Mouse (Mus musculus): ENCODE measurements around the gene Rhobtb1. TPM values are rescaled to one million over a fixed set of nuclear protein-coding genes. Genes with fewer than 3 reads are reported as not detected.

The Rhobtb1 gene
- polyA plus RNA-seq, 1 experiment from 2014 or later = 13.6 TPM

DNA sequence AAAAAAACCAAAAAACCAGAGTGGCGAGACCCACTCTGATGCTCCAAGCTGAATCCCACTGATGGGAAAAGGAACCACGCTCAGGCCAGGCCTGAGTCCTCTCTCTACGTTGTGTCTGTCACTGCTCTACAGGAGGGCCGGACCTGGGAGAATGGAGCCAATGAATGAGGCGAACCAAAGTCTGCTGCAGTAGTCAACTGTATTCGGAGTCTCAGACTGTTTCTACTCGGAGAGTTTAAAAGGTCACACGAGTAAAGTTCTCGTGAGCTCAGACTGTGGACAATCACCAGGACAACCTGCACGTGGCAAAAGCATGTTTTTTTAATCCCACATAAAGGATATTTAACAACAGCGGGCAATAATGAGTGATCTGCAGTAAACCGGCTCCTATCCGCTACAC, 172.8 kb downstream of the Rhobtb1 start:
- H3K4me2 ChIP-seq (replicated peaks) = no peak overlapping the region
- ATAC-seq (replicated peaks) = no peak

DNA sequence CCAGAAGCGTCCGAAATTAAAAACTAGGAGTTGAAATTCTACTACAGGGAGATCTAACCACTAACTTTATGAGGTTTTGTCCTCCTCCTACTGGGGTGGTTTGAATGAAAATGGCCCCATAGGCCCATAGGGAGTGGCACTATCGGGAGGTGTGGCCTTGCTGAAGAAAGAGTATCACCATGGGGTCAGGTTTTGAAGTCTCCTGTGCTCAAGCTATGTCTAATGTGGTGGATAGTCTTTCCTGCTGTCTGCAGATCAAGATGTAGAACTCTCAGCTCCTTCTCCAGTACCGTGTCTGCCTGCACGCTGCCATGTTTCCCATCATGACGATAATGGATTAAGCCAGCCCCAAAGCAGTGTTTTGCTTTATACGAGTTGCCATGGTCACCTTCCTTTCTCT, 173.6 kb downstream of the Rhobtb1 start:
- no peaks in the 10 kb centered on the region for H3K9me3 ChIP-seq
- no peak overlapping the region for H3K27ac ChIP-seq (replicated peaks)
- WGBS = 93% methylated on average over 7 of the region's 7 CpGs
- H3K36me3 ChIP-seq = no peaks in the 10 kb centered on the region
- ATAC-seq (replicated peaks) = no peak
- H3K4me2 ChIP-seq (replicated peaks) = no peak overlapping the region
- H3K4me1 ChIP-seq = peaks cover 8% of the 10 kb centered on the region
- no peak overlapping the region for H3K4me3 ChIP-seq
- no peak overlapping the region for H3K9ac ChIP-seq (replicated peaks)
- H3K27me3 ChIP-seq = no peaks in the 10 kb centered on the region

More for the DNA sequence above, 172.8 kb downstream of the Rhobtb1 start:
- H3K36me3 ChIP-seq = no peaks in the 10 kb centered on the region
- no peaks in the 10 kb centered on the region for H3K9me3 ChIP-seq
- H3K4me1 ChIP-seq = peaks cover 8% of the 10 kb centered on the region
- WGBS = 84% methylated on average over 13 of the region's 13 CpGs
- H3K9ac ChIP-seq (replicated peaks) = no peak overlapping the region
- no peaks in the 10 kb centered on the region for H3K27me3 ChIP-seq
- H3K4me3 ChIP-seq = no peak overlapping the region
- H3K27ac ChIP-seq (replicated peaks) = no peak overlapping the region

DNA sequence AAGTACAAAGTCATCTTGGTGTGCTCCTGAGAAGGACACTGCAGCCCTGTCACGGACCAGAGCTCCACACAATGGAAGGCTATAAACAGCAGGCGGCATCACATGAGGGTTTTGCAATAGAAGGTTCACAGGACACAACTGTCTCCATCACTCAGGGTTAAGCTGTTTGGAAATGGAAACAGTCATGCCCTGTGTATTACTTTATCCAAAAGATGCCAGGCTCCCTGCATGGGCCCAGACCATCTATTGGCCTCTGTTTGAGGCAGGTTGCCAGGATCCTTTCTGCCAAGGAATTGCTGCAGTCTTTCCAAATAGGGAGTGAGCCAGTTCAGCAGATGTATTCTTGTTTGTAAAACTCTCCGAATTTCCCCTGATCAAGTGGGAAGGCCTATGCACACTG, 175.2 kb downstream of the Rhobtb1 start:
- H3K27me3 ChIP-seq = no peaks in the 10 kb centered on the region
- no peak overlapping the region for H3K9ac ChIP-seq (replicated peaks)
- no peaks in the 10 kb centered on the region for H3K36me3 ChIP-seq
- no peak overlapping the region for H3K4me3 ChIP-seq
- peaks cover 2% of the 10 kb centered on the region; the same call in 1 of the 2 replicates for H3K4me1 ChIP-seq
- peak; percentile 45 for ATAC-seq (replicated peaks)
- no peak overlapping the region for H3K27ac ChIP-seq (replicated peaks)
- WGBS = 73% methylated on average over 3 of the region's 3 CpGs
- H3K4me2 ChIP-seq (replicated peaks) = no peak overlapping the region
- H3K9me3 ChIP-seq = no peaks in the 10 kb centered on the region

DNA sequence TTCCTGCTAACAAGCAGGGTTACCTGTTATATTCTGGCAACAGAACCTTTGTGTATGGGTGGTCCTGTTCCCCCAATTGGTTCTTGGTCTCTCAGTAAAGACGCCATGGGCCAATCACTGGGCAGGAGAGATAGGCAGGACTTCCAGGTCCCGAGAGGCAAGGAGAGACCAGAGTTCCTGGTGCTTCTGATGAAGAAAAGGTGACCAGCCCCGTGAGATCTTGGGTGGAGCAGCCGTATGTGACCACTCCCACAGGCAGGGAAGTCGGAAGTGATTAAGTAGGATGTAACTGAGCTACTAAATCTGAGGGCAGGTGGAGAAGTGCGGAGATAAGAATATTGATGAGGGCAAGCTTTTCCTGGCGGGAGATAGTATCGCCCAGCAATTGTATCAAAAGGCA, 176.1 kb downstream of the Rhobtb1 start:
- Histone ChIP-seq H3K36me3 (no peaks in the 10 kb centered on the region), H3K4me2 (replicated peaks) (no peak overlapping the region), H3K27ac (replicated peaks) (no peak overlapping the region), H3K9me3 (no peaks in the 10 kb centered on the region), H3K9ac (replicated peaks) (no peak overlapping the region), H3K4me3 (no peak overlapping the region), H3K27me3 (no peaks in the 10 kb centered on the region), H3K4me1 (peaks cover 2% of the 10 kb centered on the region; the same call in 1 of the 2 replicates)
- ATAC-seq (replicated peaks) = no peak
- WGBS = 70% methylated on average over 8 of the region's 8 CpGs

DNA sequence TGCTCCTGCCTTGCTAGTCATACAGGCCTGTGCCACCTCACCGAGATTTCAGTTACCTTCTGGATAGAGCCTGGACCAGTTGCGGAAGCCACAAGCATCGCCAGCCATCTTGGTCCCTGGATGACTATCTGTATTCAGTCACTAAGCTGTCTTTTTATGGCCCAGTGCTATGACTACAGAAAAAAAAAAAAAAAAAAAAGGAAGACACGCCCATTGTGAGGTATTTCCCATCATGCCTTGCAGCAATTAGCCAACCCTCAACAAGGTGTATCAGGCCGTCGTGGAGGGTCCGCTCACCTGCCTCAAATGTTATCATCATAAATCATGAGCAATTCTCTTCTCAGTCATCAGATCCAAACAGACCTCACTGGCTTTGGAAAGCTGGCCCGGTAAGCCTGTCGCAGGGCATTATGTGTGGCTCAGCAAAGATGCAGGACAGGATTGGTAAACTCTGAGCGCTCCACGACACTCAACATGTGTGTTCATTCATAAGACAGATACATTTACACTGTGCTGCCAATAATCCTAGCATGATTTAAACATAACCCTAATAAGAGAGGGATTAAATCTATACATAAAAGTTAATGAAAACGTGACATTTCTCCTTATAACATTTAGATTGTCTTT, 176.9 kb downstream of the Rhobtb1 start:
- Histone ChIP-seq H3K36me3 (no peaks in the 10 kb centered on the region), H3K27me3 (no peaks in the 10 kb centered on the region), H3K27ac (replicated peaks) (no peak overlapping the region), H3K9me3 (no peaks in the 10 kb centered on the region), H3K9ac (replicated peaks) (no peak overlapping the region), H3K4me3 (no peak overlapping the region), H3K4me2 (replicated peaks) (no peak overlapping the region), H3K4me1 (peaks cover 2% of the 10 kb centered on the region; the same call in 1 of the 2 replicates)
- ATAC-seq (replicated peaks) = no peak
- 90% methylated on average over 12 of the region's 12 CpGs for WGBS

DNA sequence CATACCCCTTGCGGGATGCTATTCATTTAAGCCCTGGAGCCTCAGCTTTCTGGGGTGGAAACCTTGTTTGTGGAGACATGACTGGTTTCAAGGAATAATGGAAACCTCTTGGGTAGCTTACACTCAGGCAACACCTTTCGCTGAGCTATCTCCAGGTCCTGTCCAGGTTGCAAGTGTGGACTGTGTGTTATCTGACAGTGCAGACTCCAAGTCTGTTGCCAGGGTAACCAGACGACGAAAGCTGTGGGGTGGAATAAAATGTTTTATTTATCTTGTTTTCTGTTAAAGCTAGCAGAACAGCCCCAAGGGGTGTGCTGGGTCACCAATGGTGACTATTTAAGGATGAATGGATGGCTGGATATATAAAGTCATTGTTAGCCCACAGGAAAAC, 177.4 kb downstream of the Rhobtb1 start:
- ATAC-seq (replicated peaks) = no peak
- WGBS = 65% methylated on average over 4 of the region's 4 CpGs
- H3K27ac ChIP-seq (replicated peaks) = no peak overlapping the region

DNA sequence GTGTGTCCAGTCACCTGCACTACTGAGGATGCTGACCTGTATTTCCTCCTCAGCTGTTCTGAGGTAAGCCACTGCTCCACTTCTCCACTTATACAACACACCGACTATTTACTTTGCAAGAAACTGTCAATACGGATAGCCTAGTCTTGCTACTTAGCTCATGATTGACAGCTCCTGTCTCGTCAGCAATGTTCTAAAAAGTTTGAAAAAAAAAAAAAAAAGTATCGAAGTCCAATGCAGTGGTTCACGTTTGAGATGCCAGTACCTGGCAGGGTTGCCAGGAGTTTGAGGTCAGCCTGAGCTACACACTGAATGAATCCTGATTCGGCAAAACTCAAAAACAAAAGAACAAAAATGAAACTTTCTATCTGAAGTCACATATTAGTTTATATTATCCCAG, 180.0 kb downstream of the Rhobtb1 start:
- ATAC-seq (replicated peaks) = no peak
- H3K36me3 ChIP-seq = no peaks in the 10 kb centered on the region
- no peak overlapping the region for H3K27ac ChIP-seq (replicated peaks)
- H3K4me3 ChIP-seq = no peak overlapping the region
- H3K9ac ChIP-seq (replicated peaks) = no peak overlapping the region
- no peak overlapping the region for H3K4me2 ChIP-seq (replicated peaks)
- H3K9me3 ChIP-seq = no peaks in the 10 kb centered on the region
- H3K27me3 ChIP-seq = no peaks in the 10 kb centered on the region
- peaks cover 21% of the 10 kb centered on the region for H3K4me1 ChIP-seq
- 87% methylated on average over 6 of the region's 6 CpGs for WGBS

More for the DNA sequence above, 177.4 kb downstream of the Rhobtb1 start:
- H3K4me1 ChIP-seq = peaks cover 3% of the 10 kb centered on the region
- H3K9ac ChIP-seq (replicated peaks) = no peak overlapping the region
- no peaks in the 10 kb centered on the region for H3K36me3 ChIP-seq
- no peak overlapping the region for H3K4me2 ChIP-seq (replicated peaks)
- no peaks in the 10 kb centered on the region for H3K27me3 ChIP-seq
- H3K9me3 ChIP-seq = no peaks in the 10 kb centered on the region
- no peak overlapping the region for H3K4me3 ChIP-seq

DNA sequence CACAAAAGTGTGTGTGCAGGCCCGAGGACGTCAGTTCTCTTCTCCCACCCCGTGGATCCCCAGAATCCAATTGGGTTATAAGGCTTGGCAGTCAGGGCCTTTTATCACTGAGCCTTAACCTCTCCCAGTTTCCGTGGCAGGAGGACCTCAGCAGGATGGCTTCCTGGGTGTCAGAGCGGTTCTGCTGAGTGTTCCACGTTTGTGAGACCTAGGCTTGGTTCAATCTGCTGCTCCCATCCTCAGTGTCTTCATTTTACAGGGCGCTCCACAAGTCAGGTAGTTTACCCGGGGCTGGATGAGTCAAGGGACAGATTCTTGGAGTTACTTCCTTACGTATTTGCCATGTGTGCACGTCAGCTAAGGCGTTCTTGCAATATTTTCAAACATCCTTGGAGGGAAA, 182.0 kb downstream of the Rhobtb1 start:
- H3K4me3 ChIP-seq = no peak overlapping the region
- 90% methylated on average over 11 of the region's 11 CpGs for WGBS
- H3K9me3 ChIP-seq = no peaks in the 10 kb centered on the region
- H3K36me3 ChIP-seq = no peaks in the 10 kb centered on the region
- peaks cover 19% of the 10 kb centered on the region for H3K4me1 ChIP-seq
- no peaks in the 10 kb centered on the region for H3K27me3 ChIP-seq
- ATAC-seq (replicated peaks) = no peak
- no peak overlapping the region for H3K9ac ChIP-seq (replicated peaks)
- H3K27ac ChIP-seq (replicated peaks) = no peak overlapping the region
- H3K4me2 ChIP-seq (replicated peaks) = no peak overlapping the region

DNA sequence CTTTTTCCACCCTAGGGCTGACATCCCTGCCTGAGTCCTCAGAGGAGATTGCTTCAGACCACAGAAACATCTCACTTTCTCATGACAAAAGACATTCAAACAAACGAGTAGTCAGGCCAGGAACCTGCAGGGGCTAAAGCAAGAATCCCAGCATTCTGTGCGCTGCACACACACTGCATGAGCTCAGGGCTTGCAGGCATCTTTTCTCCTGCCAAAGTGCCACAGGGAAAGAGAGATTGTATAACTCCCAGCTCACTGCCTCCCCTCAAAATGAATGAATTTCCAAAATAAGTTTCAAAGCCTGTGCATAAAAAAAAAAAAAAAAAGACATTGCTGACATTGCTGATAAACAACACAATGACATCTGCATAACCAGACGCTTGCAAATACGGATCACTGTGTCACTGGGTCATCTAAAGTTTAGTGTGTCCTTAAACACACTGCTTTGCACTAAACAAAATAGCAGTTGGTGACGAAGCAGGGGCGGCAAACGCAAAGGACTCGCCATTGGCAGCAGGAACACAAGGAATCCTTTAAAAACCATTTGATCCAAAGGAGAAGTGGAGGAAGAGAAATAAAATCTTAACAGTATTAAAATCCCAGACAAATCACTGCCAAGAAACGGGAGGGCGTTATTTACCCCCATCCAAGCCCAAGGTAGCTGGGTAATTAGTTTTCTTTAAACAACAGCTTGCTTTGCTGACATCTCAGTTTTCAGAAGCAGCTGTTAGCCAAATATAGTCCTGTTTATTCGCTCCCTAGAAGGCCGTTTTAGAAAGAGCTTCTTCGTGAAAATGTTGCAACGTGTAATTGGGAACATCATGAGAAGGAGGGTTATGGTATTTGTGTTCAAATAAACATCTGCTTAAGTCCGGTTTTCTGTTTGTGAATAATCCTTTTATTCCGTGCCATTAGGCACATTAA, 183.3 kb downstream of the Rhobtb1 start:
- Histone ChIP-seq H3K4me3 (no peak overlapping the region), H3K9ac (replicated peaks) (no peak overlapping the region), H3K27me3 (no peaks in the 10 kb centered on the region), H3K4me2 (replicated peaks) (no peak overlapping the region), H3K27ac (replicated peaks) (peak overlapping the region; percentile 73), H3K9me3 (no peaks in the 10 kb centered on the region), H3K4me1 (peaks cover 19% of the 10 kb centered on the region), H3K36me3 (no peaks in the 10 kb centered on the region)
- ATAC-seq (replicated peaks) = peak; percentile 39; the same call in 1 of the 2 replicates
- 29% methylated on average over 16 of the region's 16 CpGs for WGBS

DNA sequence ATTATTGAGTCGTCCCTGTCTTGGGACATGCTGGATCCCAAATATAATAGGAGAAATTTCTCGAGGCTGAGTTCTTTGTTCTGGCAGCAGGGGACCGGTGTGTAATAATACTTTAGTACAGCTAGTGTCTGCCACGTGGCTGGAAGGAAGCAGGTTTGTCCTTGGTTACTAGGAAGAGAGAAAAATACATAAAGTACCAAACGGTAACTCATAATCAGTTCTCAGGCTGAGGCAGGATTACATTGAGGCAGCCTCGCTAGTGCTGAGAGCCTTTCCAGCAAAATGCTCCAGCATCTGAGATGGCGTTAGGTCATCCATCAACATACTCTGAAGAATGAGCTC, 183.9 kb downstream of the Rhobtb1 start:
- Histone ChIP-seq H3K36me3 (no peaks in the 10 kb centered on the region), H3K4me2 (replicated peaks) (no peak overlapping the region), H3K4me1 (peaks cover 19% of the 10 kb centered on the region), H3K4me3 (no peak overlapping the region), H3K9ac (replicated peaks) (no peak overlapping the region), H3K27ac (replicated peaks) (peak overlapping the region; percentile 73), H3K9me3 (no peaks in the 10 kb centered on the region), H3K27me3 (no peaks in the 10 kb centered on the region)
- no peak for ATAC-seq (replicated peaks)
- WGBS = 25% methylated on average over 7 of the region's 7 CpGs

DNA sequence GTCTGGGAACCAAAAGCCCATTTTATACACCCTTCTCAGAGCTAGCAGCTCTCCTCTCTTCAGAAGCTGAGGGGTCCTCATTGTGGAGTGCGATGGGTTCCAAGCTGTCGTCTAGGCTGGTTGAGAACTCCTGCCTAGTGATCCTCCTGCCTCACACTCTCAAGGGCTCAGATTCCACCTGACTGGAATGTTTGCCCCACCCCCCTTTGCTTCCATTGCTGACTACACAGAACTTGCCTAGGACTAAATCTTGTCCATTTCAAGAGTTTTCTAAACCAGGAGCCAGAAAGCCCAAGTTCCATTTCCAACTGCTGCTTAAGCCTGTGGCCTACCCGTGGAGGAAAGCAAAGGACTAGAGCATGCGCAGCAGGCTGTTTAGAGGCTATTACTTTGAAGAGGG, 184.4 kb downstream of the Rhobtb1 start:
- Histone ChIP-seq H3K27ac (replicated peaks) (peak overlapping the region; percentile 73), H3K9ac (replicated peaks) (no peak overlapping the region), H3K4me3 (no peak overlapping the region), H3K9me3 (no peaks in the 10 kb centered on the region), H3K4me1 (peaks cover 19% of the 10 kb centered on the region), H3K4me2 (replicated peaks) (no peak overlapping the region), H3K36me3 (no peaks in the 10 kb centered on the region), H3K27me3 (no peaks in the 10 kb centered on the region)
- 0 out of 2 replicates have a peak, but pooled peaks have one; percentile 23 for ATAC-seq (replicated peaks)
- WGBS = 81% methylated on average over 4 of the region's 4 CpGs

DNA sequence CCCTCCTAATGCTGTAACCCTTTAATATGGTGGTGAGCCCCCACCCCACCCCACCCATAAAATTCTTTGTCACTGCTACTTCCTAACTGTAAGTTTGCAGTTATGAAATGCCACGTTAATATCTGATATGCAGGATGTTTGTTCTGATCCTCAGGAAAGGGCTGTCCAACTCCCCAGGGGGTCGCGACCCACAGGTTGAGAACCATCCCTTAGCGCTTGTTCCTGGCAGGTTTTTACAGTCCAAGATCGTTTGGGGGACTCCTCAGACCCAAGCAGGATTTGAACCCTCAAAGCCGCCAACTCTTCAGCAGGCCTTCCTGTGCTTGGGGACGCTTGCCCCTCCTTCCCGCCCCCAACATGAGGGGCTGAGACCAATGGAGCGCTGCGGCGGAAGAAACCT, 185.0 kb downstream of the Rhobtb1 start:
- no peaks in the 10 kb centered on the region for H3K9me3 ChIP-seq
- WGBS = 89% methylated on average over 11 of the region's 11 CpGs
- no peak overlapping the region; the same call in 1 of the 2 replicates for H3K27ac ChIP-seq (replicated peaks)
- H3K4me2 ChIP-seq (replicated peaks) = no peak overlapping the region
- ATAC-seq (replicated peaks) = no peak
- H3K36me3 ChIP-seq = no peaks in the 10 kb centered on the region
- no peaks in the 10 kb centered on the region for H3K27me3 ChIP-seq
- H3K9ac ChIP-seq (replicated peaks) = no peak overlapping the region
- H3K4me1 ChIP-seq = peaks cover 19% of the 10 kb centered on the region
- H3K4me3 ChIP-seq = no peak overlapping the region
